Comparison of ENCODE assay signal across 8 mouse cellular contexts in genomic region chr4:152095937-152096910, GRCm38 (mm10). TPM values are rescaled to one million over a fixed set of nuclear protein-coding genes. Genes with fewer than 3 reads are reported as not detected.
DNase-seq lines count a peak whose midpoint lies in the region; ATAC-seq and TF ChIP-seq lines count a peak whose summit lies in the region.

No protein-coding gene starts in this region.

- H3K4me1 ChIP-seq in forebrain, embryonic 16.5 days (replicated peaks; ENCODE audit: control insufficient read depth, insufficient read depth, low read length) = peaks cover 3% of the 10 kb centered on the region; the same call in 1 of the 2 replicates
- H3K4me1 ChIP-seq in hindbrain, embryonic 12.5 days = peaks cover 38% of the 10 kb centered on the region
- H3K4me1 ChIP-seq in limb, embryonic 14.5 days (ENCODE audit: control insufficient read depth, insufficient read depth, low read length) = peaks cover 8% of the 10 kb centered on the region; the same call in 1 of the 2 replicates
- peaks cover 4% of the 10 kb centered on the region for H3K4me1 ChIP-seq in midbrain, embryonic 15.5 days
- H3K4me1 ChIP-seq in stomach, postnatal 0 days (replicated peaks; ENCODE audit: control insufficient read depth, insufficient read depth) = no peaks in the 10 kb centered on the region; the same call in 1 of the 2 replicates

- no peaks in the 10 kb centered on the region for H3K9me3 ChIP-seq in forebrain, embryonic 16.5 days (ENCODE audit: control insufficient read depth, low read length)
- H3K9me3 ChIP-seq in hindbrain, embryonic 12.5 days (replicated peaks) = no peaks in the 10 kb centered on the region
- H3K9me3 ChIP-seq in limb, embryonic 14.5 days (ENCODE audit: control insufficient read depth, low read length) = no peaks in the 10 kb centered on the region
- H3K9me3 ChIP-seq in midbrain, embryonic 15.5 days = no peaks in the 10 kb centered on the region
- no peaks in the 10 kb centered on the region for H3K9me3 ChIP-seq in stomach, postnatal 0 days (ENCODE audit: control insufficient read depth, low read length)

- TF ChIP-seq EP300 in stomach, postnatal 0 days (optimal IDR thresholded peaks at IDR 0.05) = no peak

- ATAC-seq in forebrain, embryonic 16.5 days = no peak
- 0 out of 2 replicates have a peak, but pooled peaks have one; percentile 18 for ATAC-seq in hindbrain, embryonic 12.5 days (ENCODE audit: low FRiP score)
- ATAC-seq in limb, embryonic 14.5 days (ENCODE audit: low FRiP score, low read depth) = no peak
- 0 out of 2 replicates have a peak, but pooled peaks have one; percentile 30 for ATAC-seq in midbrain, embryonic 15.5 days (replicated peaks)
- ATAC-seq in stomach, postnatal 0 days (ENCODE audit: low FRiP score, low TSS enrichment) = peak; percentile 55

- no peak overlapping the region for H3K9ac ChIP-seq in forebrain, embryonic 16.5 days (replicated peaks; ENCODE audit: low read depth, low read length)
- no peak overlapping the region for H3K9ac ChIP-seq in hindbrain, embryonic 12.5 days
- peak overlapping the region; percentile 16; the same call in 1 of the 2 replicates for H3K9ac ChIP-seq in limb, embryonic 14.5 days (ENCODE audit: low read depth, low read length, severe bottlenecking)
- no peak overlapping the region for H3K9ac ChIP-seq in midbrain, embryonic 15.5 days
- H3K9ac ChIP-seq in stomach, postnatal 0 days (ENCODE audit: low read length) = peak overlapping the region; percentile 41; the same call in 1 of the 2 replicates

- no peak overlapping the region for H3K4me2 ChIP-seq in forebrain, embryonic 16.5 days (ENCODE audit: low read length)
- H3K4me2 ChIP-seq in hindbrain, embryonic 12.5 days (replicated peaks) = no peak overlapping the region; the same call in 1 of the 2 replicates
- H3K4me2 ChIP-seq in limb, embryonic 14.5 days (replicated peaks; ENCODE audit: low read depth, low read length, severe bottlenecking) = no peak overlapping the region
- H3K4me2 ChIP-seq in midbrain, embryonic 15.5 days = no peak overlapping the region
- H3K4me2 ChIP-seq in stomach, postnatal 0 days (replicated peaks; ENCODE audit: low read depth) = peak overlapping the region; percentile 29

- WGBS in forebrain, embryonic 16.5 days = 22% methylated on average over 27 of the region's 27 CpGs
- 17% methylated on average over 27 of the region's 27 CpGs for WGBS in hindbrain, embryonic 12.5 days
- whole genome bisulfite sequencing in limb, embryonic 14.5 days = 51% methylated on average over 24 of the region's 27 CpGs
- WGBS in midbrain, embryonic 15.5 days = 12% methylated on average over 27 of the region's 27 CpGs
- WGBS in stomach, postnatal 0 days = 46% methylated on average over 25 of the region's 27 CpGs

- H3K36me3 ChIP-seq in forebrain, embryonic 16.5 days (ENCODE audit: control insufficient read depth, insufficient read depth) = no peaks in the 10 kb centered on the region
- no peaks in the 10 kb centered on the region for H3K36me3 ChIP-seq in hindbrain, embryonic 12.5 days
- H3K36me3 ChIP-seq in limb, embryonic 14.5 days (ENCODE audit: control insufficient read depth, insufficient read depth, low read length) = peaks cover 4% of the 10 kb centered on the region; the same call in 1 of the 2 replicates
- H3K36me3 ChIP-seq in midbrain, embryonic 15.5 days (replicated peaks) = no peaks in the 10 kb centered on the region
- no peaks in the 10 kb centered on the region for H3K36me3 ChIP-seq in stomach, postnatal 0 days (ENCODE audit: control insufficient read depth, insufficient read depth, low read length)

- no peak for TF ChIP-seq POLR2A in limb, embryonic 14.5 days (IDR thresholded peaks at IDR 0.05; ENCODE audit: borderline replicate concordance, extremely low read depth, insufficient read depth, insufficient read length)

- H3K4me3 ChIP-seq in forebrain, embryonic 16.5 days (replicated peaks; ENCODE audit: low read length) = 0 out of 2 replicates have a peak overlapping the region, but pooled peaks have one; percentile 8
- H3K4me3 ChIP-seq in hindbrain, embryonic 12.5 days = no peak overlapping the region
- H3K4me3 ChIP-seq in limb, embryonic 14.5 days (replicated peaks; ENCODE audit: low read length) = 0 out of 2 replicates have a peak overlapping the region, but pooled peaks have one; percentile 7
- H3K4me3 ChIP-seq in midbrain, embryonic 15.5 days = no peak overlapping the region
- H3K4me3 ChIP-seq in stomach, postnatal 0 days (ENCODE audit: low read depth, low read length) = peak overlapping the region; percentile 21

- peak; percentile 76 for DNase-seq in left cerebral cortex, postnatal 4 days
- no peak for DNase-seq in left cerebral cortex, adult 11 months (ENCODE audit: low spot score)
- DNase-seq in cerebellum, adult 18-20 months = peak; percentile 63 to 74
- no peak for DNase-seq in limb, embryonic 14.5 days (ENCODE audit: low spot score)
- peak; percentile 88 for DNase-seq in stomach, postnatal 0 days (ENCODE audit: low spot score)

- intact Hi-C loops in left cerebral cortex, postnatal 4 days (cut with DNase I) = no loop called here

- H3K27ac ChIP-seq in forebrain, embryonic 16.5 days (ENCODE audit: low read length) = no peak overlapping the region
- no peak overlapping the region for H3K27ac ChIP-seq in hindbrain, embryonic 12.5 days
- no peak overlapping the region for H3K27ac ChIP-seq in limb, embryonic 14.5 days (replicated peaks; ENCODE audit: low read depth, low read length)
- 0 out of 2 replicates have a peak overlapping the region, but pooled peaks have one; percentile 25 for H3K27ac ChIP-seq in midbrain, embryonic 15.5 days
- H3K27ac ChIP-seq in stomach, postnatal 0 days (replicated peaks) = peak overlapping the region; percentile 71

- H3K27me3 ChIP-seq in forebrain, embryonic 16.5 days (replicated peaks; ENCODE audit: control insufficient read depth, insufficient read depth, low read length) = no peaks in the 10 kb centered on the region
- no peaks in the 10 kb centered on the region; the same call in 1 of the 2 replicates for H3K27me3 ChIP-seq in hindbrain, embryonic 12.5 days
- H3K27me3 ChIP-seq in limb, embryonic 14.5 days (ENCODE audit: control insufficient read depth, insufficient read depth, low read length) = no peaks in the 10 kb centered on the region
- H3K27me3 ChIP-seq in midbrain, embryonic 15.5 days (replicated peaks) = no peaks in the 10 kb centered on the region
- no peaks in the 10 kb centered on the region for H3K27me3 ChIP-seq in stomach, postnatal 0 days (ENCODE audit: control insufficient read depth, insufficient read depth, low read length)

- peak; percentile 83 for TF ChIP-seq CTCF in stomach, postnatal 0 days (IDR thresholded peaks at IDR 0.05; ENCODE audit: low read depth)

RNA-seq across cellular contexts. Expression of gene Tnfrsf25, which starts 19.5 kb away (rescaled TPM):
- 1 to 10 TPM; 2.3 to 2.6 TPM for total RNA-seq in left cerebral cortex, postnatal 4 days (2021)
- polyA plus RNA-seq in forebrain, embryonic 16.5 days (2015; fragmentation: Nextera tagmentation; extraction: Ambion mirVana) = 0.97 and 1.5 TPM in 2 replicates
- polyA plus RNA-seq in hindbrain, embryonic 12.5 days (2016; fragmentation: Nextera tagmentation; extraction: Ambion mirVana) = 0.59 and 0.74 TPM in 2 replicates
- polyA plus RNA-seq in limb, embryonic 14.5 days (2012; rRNA removed) = 5.6 and 6.0 TPM in 2 replicates
- polyA plus RNA-seq in limb, embryonic 14.5 days (2014; fragmentation: Nextera tagmentation; extraction: Ambion mirVana) = 1.0 TPM in 2 replicates
- 0.80 and 1.0 TPM in 2 replicates for polyA plus RNA-seq in midbrain, embryonic 15.5 days (2015; fragmentation: Nextera tagmentation; extraction: Ambion mirVana)
- 0.49 and 0.96 TPM in 2 replicates for polyA plus RNA-seq in stomach, postnatal 0 days (2015; fragmentation: Nextera tagmentation; extraction: Ambion mirVana)

RNA-seq across cellular contexts. Expression of gene Plekhg5, which starts 23.9 kb away (rescaled TPM):
- 10 to 100 TPM; 21.2 to 25.7 TPM for total RNA-seq in left cerebral cortex, postnatal 4 days (2021)
- 11.7 and 13.2 TPM in 2 replicates for polyA plus RNA-seq in forebrain, embryonic 16.5 days (2015; fragmentation: Nextera tagmentation; extraction: Ambion mirVana)
- polyA plus RNA-seq in hindbrain, embryonic 12.5 days (2016; fragmentation: Nextera tagmentation; extraction: Ambion mirVana) = 11.7 and 12.0 TPM in 2 replicates
- polyA plus RNA-seq in limb, embryonic 14.5 days (2012; rRNA removed) = 25.0 and 36.2 TPM in 2 replicates
- 14.1 and 16.9 TPM in 2 replicates for polyA plus RNA-seq in limb, embryonic 14.5 days (2014; fragmentation: Nextera tagmentation; extraction: Ambion mirVana)
- 12.3 and 12.5 TPM in 2 replicates for polyA plus RNA-seq in midbrain, embryonic 15.5 days (2015; fragmentation: Nextera tagmentation; extraction: Ambion mirVana)
- polyA plus RNA-seq in stomach, postnatal 0 days (2015; fragmentation: Nextera tagmentation; extraction: Ambion mirVana) = 6.4 and 7.5 TPM in 2 replicates

RNA-seq across cellular contexts. Expression of gene Espn, which starts 55.9 kb away (rescaled TPM):
- total RNA-seq in left cerebral cortex, postnatal 4 days (2021) = under 1 TPM in 1 of 2 experiments, not detected in 1; 0.46 TPM
- 0.08 and 0.12 TPM in 2 replicates for polyA plus RNA-seq in forebrain, embryonic 16.5 days (2015; fragmentation: Nextera tagmentation; extraction: Ambion mirVana)
- 0.82 and 2.3 TPM in 2 replicates for polyA plus RNA-seq in hindbrain, embryonic 12.5 days (2016; fragmentation: Nextera tagmentation; extraction: Ambion mirVana)
- 1.7 TPM in 2 replicates for polyA plus RNA-seq in limb, embryonic 14.5 days (2012; rRNA removed)
- 1.4 and 1.7 TPM in 2 replicates for polyA plus RNA-seq in limb, embryonic 14.5 days (2014; fragmentation: Nextera tagmentation; extraction: Ambion mirVana)
- polyA plus RNA-seq in midbrain, embryonic 15.5 days (2015; fragmentation: Nextera tagmentation; extraction: Ambion mirVana) = 0.13 and 0.19 TPM in 2 replicates
- 13.8 and 14.4 TPM in 2 replicates for polyA plus RNA-seq in stomach, postnatal 0 days (2015; fragmentation: Nextera tagmentation; extraction: Ambion mirVana)

RNA-seq across cellular contexts. Expression of gene Nol9, which starts 57.1 kb away (rescaled TPM):
- 10 to 100 TPM; 32.0 to 33.1 TPM for total RNA-seq in left cerebral cortex, postnatal 4 days (2021)
- 25.1 and 27.7 TPM in 2 replicates for polyA plus RNA-seq in forebrain, embryonic 16.5 days (2015; fragmentation: Nextera tagmentation; extraction: Ambion mirVana)
- polyA plus RNA-seq in hindbrain, embryonic 12.5 days (2016; fragmentation: Nextera tagmentation; extraction: Ambion mirVana) = 32.6 and 33.9 TPM in 2 replicates
- 28.5 and 33.4 TPM in 2 replicates for polyA plus RNA-seq in limb, embryonic 14.5 days (2012; rRNA removed)
- polyA plus RNA-seq in limb, embryonic 14.5 days (2014; fragmentation: Nextera tagmentation; extraction: Ambion mirVana) = 25.9 and 32.2 TPM in 2 replicates
- 25.4 and 27.4 TPM in 2 replicates for polyA plus RNA-seq in midbrain, embryonic 15.5 days (2015; fragmentation: Nextera tagmentation; extraction: Ambion mirVana)
- 11.2 and 12.0 TPM in 2 replicates for polyA plus RNA-seq in stomach, postnatal 0 days (2015; fragmentation: Nextera tagmentation; extraction: Ambion mirVana)

RNA-seq across cellular contexts. Expression of gene Tas1r1, which starts 57.9 kb away (rescaled TPM):
- total RNA-seq in left cerebral cortex, postnatal 4 days (2021) = under 1 TPM; 0.56 to 0.83 TPM
- polyA plus RNA-seq in forebrain, embryonic 16.5 days (2015; fragmentation: Nextera tagmentation; extraction: Ambion mirVana) = 0.97 and 1.6 TPM in 2 replicates
- 1.0 and 1.2 TPM in 2 replicates for polyA plus RNA-seq in hindbrain, embryonic 12.5 days (2016; fragmentation: Nextera tagmentation; extraction: Ambion mirVana)
- 1.0 and 1.7 TPM in 2 replicates for polyA plus RNA-seq in limb, embryonic 14.5 days (2012; rRNA removed)
- polyA plus RNA-seq in limb, embryonic 14.5 days (2014; fragmentation: Nextera tagmentation; extraction: Ambion mirVana) = 0.93 and 1.3 TPM in 2 replicates
- polyA plus RNA-seq in midbrain, embryonic 15.5 days (2015; fragmentation: Nextera tagmentation; extraction: Ambion mirVana) = 1.5 and 1.6 TPM in 2 replicates
- polyA plus RNA-seq in stomach, postnatal 0 days (2015; fragmentation: Nextera tagmentation; extraction: Ambion mirVana) = 0.12 and 0.16 TPM in 2 replicates

Comparison
In these comparisons a context has a peak if more than half of its experiments do, and no peak if none do; other contexts are left out.
1. DNase-seq: peak in left cerebral cortex, postnatal 4 days (single experiment), cerebellum, adult 18-20 months (2 of 2) and stomach, postnatal 0 days (single experiment); none in left cerebral cortex, adult 11 months (single experiment) and limb, embryonic 14.5 days (single experiment).
2. ATAC-seq: peak in hindbrain, embryonic 12.5 days (single experiment), midbrain, embryonic 15.5 days (single experiment) and stomach, postnatal 0 days (single experiment); none in forebrain, embryonic 16.5 days (single experiment) and limb, embryonic 14.5 days (single experiment).
3. H3K27ac ChIP-seq: peak in midbrain, embryonic 15.5 days (single experiment) and stomach, postnatal 0 days (single experiment); none in forebrain, embryonic 16.5 days (single experiment), hindbrain, embryonic 12.5 days (single experiment) and limb, embryonic 14.5 days (single experiment).
4. H3K4me3 ChIP-seq: peak in forebrain, embryonic 16.5 days (single experiment), limb, embryonic 14.5 days (single experiment) and stomach, postnatal 0 days (single experiment); none in hindbrain, embryonic 12.5 days (single experiment) and midbrain, embryonic 15.5 days (single experiment).
5. H3K9ac ChIP-seq: peak in limb, embryonic 14.5 days (single experiment) and stomach, postnatal 0 days (single experiment); none in forebrain, embryonic 16.5 days (single experiment), hindbrain, embryonic 12.5 days (single experiment) and midbrain, embryonic 15.5 days (single experiment).